Mouse (Mus musculus) limb, embryonic 14.5 days (tissue): ENCODE measurements around the gene Naa15. TPM values are rescaled to one million over a fixed set of nuclear protein-coding genes. Genes with fewer than 3 reads are reported as not detected.
A peak's percentile ranks its signal among the peaks of the same experiment; 100 is the strongest.
"Not testable (repeated sequence)": the region's sequence is repeated elsewhere in the genome, so short reads cannot be mapped to it uniquely, and the experiment has no call there.

Experiments used
- ATAC-seq: fragments of 200-750 bp; cut with Nextera tagmentation; 2 replicates; pipeline ENCODE4 v1.8.0; 2017; ENCODE audit warnings: low read depth, moderate number of reproducible peaks, moderate TSS enrichment; ENCODE audit not compliant: low FRiP score
- DNase-seq: peaks from one replicate; pipeline ENCODE4 v3.0.0-alpha.2; 2015; ENCODE audit warnings: low spot score
- H3K27ac ChIP-seq: fragments of 300-500 bp; sonication (generic); replicated peaks from 2 replicates; pipeline ENCODE4 v1.5.1; 2014; ENCODE audit warnings: low read depth, mild to moderate bottlenecking, low read length, moderate library complexity, mixed read lengths
- H3K27me3 ChIP-seq: fragments of 300-500 bp; sonication (generic); 2 replicates; pipeline ENCODE4 v1.6.1; 2014; ENCODE audit warnings: low read length, mixed read lengths; ENCODE audit not compliant: control insufficient read depth, insufficient read depth
- H3K36me3 ChIP-seq: fragments of 300-500 bp; sonication (generic); 2 replicates; pipeline ENCODE4 v1.6.1; 2014; ENCODE audit warnings: mild to moderate bottlenecking, low read length, moderate library complexity, mixed read lengths; ENCODE audit not compliant: control insufficient read depth, insufficient read depth
- H3K4me1 ChIP-seq: fragments of 300-500 bp; sonication (generic); 2 replicates; pipeline ENCODE4 v1.6.1; 2014; ENCODE audit warnings: antibody characterized with exemption, low read length, mixed read lengths; ENCODE audit not compliant: control insufficient read depth, insufficient read depth
- H3K4me2 ChIP-seq: fragments of 300-500 bp; sonication (generic); replicated peaks from 2 replicates; pipeline ENCODE4 v1.6.1; 2014; ENCODE audit warnings: low read depth, mild to moderate bottlenecking, low read length, moderate library complexity; ENCODE audit not compliant: severe bottlenecking
- H3K4me3 ChIP-seq: fragments of 300-500 bp; sonication (generic); replicated peaks from 2 replicates; pipeline ENCODE4 v1.5.1; 2014; ENCODE audit warnings: low read length
- H3K9ac ChIP-seq: fragments of 300-500 bp; sonication (generic); 2 replicates; pipeline ENCODE4 v1.6.1; 2014; ENCODE audit warnings: mild to moderate bottlenecking, low read depth, low read length, moderate library complexity; ENCODE audit not compliant: severe bottlenecking
- H3K9me3 ChIP-seq: fragments of 300-500 bp; sonication (generic); 2 replicates; pipeline ENCODE4 v1.6.1; 2016; ENCODE audit warnings: low read length; ENCODE audit not compliant: control insufficient read depth
- POLR2A ChIP-seq: fragments of 200-500 bp; IDR thresholded peaks from 2 replicates; pipeline ENCODE4 v1.8.0; 2012; ENCODE audit warnings: inconsistent platforms, mild to moderate bottlenecking, moderate library complexity, borderline replicate concordance; ENCODE audit not compliant: insufficient read depth, insufficient read length; ENCODE audit errors: extremely low read depth
- WGBS: fragments of 180-500 bp; shearing (Covaris S2); extraction: QIAGEN DNeasy Blood & Tissue Kit; methylation state at CpG from one replicate; pipeline ENCODE4 v1.1.7; 2014; 5-methylcytosine and 5-hydroxymethylcytosine counted together
- polyA plus RNA-seq, 2 experiments: library from polyadenylated mRNA; depleted of rRNA in 1 of 2; stranded (reverse) in 1 of 2; unstranded in 1 of 2; fragments of >200 nt; fragmentation: Nextera tagmentation in 1 of 2; extraction: Ambion mirVana in 1 of 2; gene quantifications; 2 replicates each; pipeline versions ENCODE4 v1.2.1 to v1.2.3; 2012 to 2014

Naa15 gene
- polyA plus RNA-seq, 2 experiments: 26.9 to 37.4 TPM

DNA sequence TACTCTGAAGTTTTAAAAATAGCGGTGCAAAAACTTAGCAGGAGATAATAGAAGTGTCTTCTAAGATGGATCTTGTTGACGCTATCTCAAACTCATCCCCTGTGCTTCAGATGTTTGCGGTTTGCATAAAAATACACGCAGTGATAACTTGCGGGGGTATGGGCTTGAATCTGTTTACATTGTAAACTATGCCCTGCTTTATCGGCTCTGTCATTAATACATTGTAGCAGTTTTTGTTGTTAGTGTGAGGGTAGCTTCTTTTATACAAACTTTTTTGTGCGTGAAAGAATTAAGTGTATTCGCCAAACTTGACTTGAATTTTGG, 2.1 kb downstream of the Naa15 start:
- ATAC-seq (no peak), DNase-seq (no peak)
- H3K9me3 ChIP-seq: no peaks in the 10 kb centered on the region
- H3K9ac ChIP-seq: peak overlapping the region; percentile 97
- no peaks in the 10 kb centered on the region for H3K27me3 ChIP-seq
- WGBS: 9% methylated on average over 8 of the region's 8 CpGs
- peaks cover 3% of the 10 kb centered on the region; the same call in 1 of the 2 replicates for H3K36me3 ChIP-seq
- peak overlapping the region; percentile 91; the same call in 1 of the 2 replicates for H3K27ac ChIP-seq
- peaks cover 19% of the 10 kb centered on the region for H3K4me1 ChIP-seq
- TF ChIP-seq POLR2A: no peak
- peak overlapping the region; percentile 85 for H3K4me2 ChIP-seq
- H3K4me3 ChIP-seq: peak overlapping the region; percentile 96

DNA sequence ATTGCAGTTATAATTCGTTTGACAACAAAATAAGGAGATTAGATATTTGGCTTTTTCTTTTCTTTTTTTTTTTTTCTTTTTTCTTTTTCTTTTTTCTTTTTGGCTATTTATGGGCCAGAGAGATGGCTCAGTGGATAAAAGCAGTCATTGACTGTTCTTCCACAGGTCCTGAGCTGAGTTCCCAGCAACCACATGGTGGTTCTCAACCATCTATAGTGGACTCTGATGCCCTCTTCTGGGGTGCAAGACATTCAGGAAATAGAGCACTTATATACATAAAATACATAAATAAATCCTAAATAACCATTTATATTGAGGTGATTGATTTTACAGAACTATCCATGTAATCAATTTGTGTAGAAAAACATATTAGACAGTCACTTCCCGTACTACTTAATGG, 2.5 kb downstream of the Naa15 start:
- peaks cover 19% of the 10 kb centered on the region for H3K4me1 ChIP-seq
- DNase-seq (no peak), ATAC-seq (no peak)
- no peak for TF ChIP-seq POLR2A
- no peaks in the 10 kb centered on the region for H3K27me3 ChIP-seq
- peak overlapping the region; percentile 97; the same call in 1 of the 2 replicates for H3K9ac ChIP-seq
- no peaks in the 10 kb centered on the region for H3K9me3 ChIP-seq
- WGBS: 50% methylated on average over 2 of the region's 2 CpGs
- peak overlapping the region; percentile 85 for H3K4me2 ChIP-seq
- H3K36me3 ChIP-seq: peaks cover 3% of the 10 kb centered on the region; the same call in 1 of the 2 replicates
- H3K27ac ChIP-seq: no peak overlapping the region
- peak overlapping the region; percentile 96 for H3K4me3 ChIP-seq

DNA sequence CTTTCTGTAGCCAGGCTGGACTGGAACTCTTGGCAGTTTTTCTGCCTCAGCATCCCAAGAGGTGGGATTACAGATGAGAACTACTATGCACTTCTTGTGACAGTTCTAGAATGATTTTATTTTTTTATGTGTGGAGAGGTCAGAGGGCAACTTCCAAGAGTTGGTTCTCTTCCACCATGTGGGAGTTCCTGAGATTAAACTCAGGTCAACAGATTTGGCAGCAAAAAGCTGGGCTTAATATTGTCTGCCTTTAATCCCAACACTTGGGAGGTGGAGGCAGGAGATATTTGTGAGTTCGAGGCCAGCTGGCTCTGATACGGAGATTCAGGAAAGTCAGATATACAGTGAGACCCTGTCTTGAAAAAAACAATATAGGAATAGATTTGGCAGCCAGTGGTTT, 3.0 kb downstream of the Naa15 start:
- ATAC-seq (no peak), DNase-seq (no peak)
- Histone ChIP-seq H3K27ac (no peak overlapping the region), H3K4me2 (peak overlapping the region; percentile 85), H3K9ac (0 out of 2 replicates have a peak overlapping the region, but pooled peaks have one; percentile 12), H3K4me1 (peaks cover 19% of the 10 kb centered on the region), H3K4me3 (0 out of 2 replicates have a peak overlapping the region, but pooled peaks have one; percentile 96), H3K9me3 (no peaks in the 10 kb centered on the region), H3K27me3 (no peaks in the 10 kb centered on the region), H3K36me3 (peaks cover 3% of the 10 kb centered on the region; the same call in 1 of the 2 replicates)
- whole genome bisulfite sequencing: 75% methylated on average over 2 of the region's 2 CpGs
- no peak for TF ChIP-seq POLR2A

DNA sequence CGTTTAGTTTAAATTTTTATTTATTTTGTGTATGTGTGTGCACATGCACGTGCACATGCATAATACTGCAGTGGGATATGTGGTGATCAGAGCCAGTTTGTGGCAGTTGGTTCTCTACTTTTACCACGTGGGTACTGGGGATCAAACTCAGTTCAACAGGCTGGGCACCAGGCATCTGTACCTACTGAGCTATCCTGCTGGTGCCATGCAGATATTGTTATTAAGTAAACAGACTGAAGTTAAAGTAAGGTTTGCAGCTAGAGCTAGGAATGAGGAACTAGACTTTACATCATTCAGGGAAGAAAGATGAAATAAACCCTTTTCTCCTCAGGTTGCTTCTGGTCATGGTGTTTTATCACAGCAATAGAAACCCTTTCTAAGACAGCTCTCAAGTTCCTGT, 7.0 kb downstream of the Naa15 start:
- Histone ChIP-seq H3K9me3 (no peaks in the 10 kb centered on the region), H3K4me1 (peaks cover 11% of the 10 kb centered on the region), H3K27ac (no peak overlapping the region), H3K9ac (no peak overlapping the region), H3K36me3 (peaks cover 3% of the 10 kb centered on the region; the same call in 1 of the 2 replicates), H3K4me3 (no peak overlapping the region), H3K4me2 (no peak overlapping the region), H3K27me3 (no peaks in the 10 kb centered on the region)
- no peak for TF ChIP-seq POLR2A
- WGBS: 83% methylated on average over 3 of the region's 3 CpGs
- DNase-seq: no peak
- ATAC-seq: no peak

DNA sequence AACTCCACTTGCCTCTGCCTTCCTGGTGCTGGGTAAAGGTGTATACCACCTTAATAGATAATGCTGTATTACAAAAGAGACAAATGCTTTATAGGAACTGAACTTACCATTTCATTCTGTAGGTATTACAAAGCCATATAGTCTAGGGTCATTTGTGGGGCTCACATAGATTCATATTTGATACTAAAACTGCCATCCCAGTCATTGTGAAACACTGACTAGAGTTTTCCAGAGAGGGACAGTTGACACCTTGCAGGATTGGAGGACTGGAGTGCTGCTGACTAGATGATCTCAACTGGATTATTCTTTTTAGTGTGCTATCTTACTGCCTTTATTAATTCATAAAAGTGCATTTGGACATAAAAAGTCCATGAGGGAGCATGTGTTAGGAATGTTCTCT, 10.4 kb downstream of the Naa15 start:
- Histone ChIP-seq H3K4me3 (no peak overlapping the region), H3K4me1 (no peaks in the 10 kb centered on the region), H3K9ac (no peak overlapping the region), H3K27me3 (no peaks in the 10 kb centered on the region), H3K9me3 (no peaks in the 10 kb centered on the region), H3K4me2 (no peak overlapping the region), H3K36me3 (no peaks in the 10 kb centered on the region), H3K27ac (no peak overlapping the region)
- TF ChIP-seq POLR2A: no peak
- DNase-seq: no peak
- ATAC-seq: no peak

DNA sequence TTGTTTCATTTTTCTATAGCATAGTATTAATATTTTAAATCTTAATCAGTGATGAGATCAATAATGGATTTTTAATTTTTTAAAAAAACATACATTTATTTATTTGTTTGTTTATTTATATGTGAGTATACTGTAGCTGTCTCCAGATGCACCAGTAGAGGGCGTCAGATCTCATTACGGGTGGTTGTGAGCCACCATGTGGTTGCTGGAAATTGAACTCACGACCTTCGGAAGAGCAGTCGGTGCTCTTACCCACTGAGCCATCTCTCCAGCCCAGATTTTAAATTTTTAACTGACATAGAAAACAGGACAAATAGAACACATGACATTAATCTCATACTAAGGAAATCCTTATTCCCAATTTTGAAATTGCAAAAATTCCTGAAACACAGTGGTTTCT, 19.4 kb downstream of the Naa15 start:
- not testable (repeated sequence) for DNase-seq, H3K4me1 ChIP-seq, H3K27ac ChIP-seq, H3K27me3 ChIP-seq, H3K9ac ChIP-seq, H3K4me3 ChIP-seq, H3K4me2 ChIP-seq, H3K9me3 ChIP-seq, ATAC-seq, H3K36me3 ChIP-seq
- WGBS: 83% methylated on average over 5 of the region's 5 CpGs
